Mouse (Mus musculus) forebrain, embryonic 15.5 days (tissue): ENCODE results near the gene Gm48552. TPM values are rescaled to one million over a fixed set of nuclear protein-coding genes. Genes with fewer than 3 reads are reported as not detected.

Source experiments
- ATAC-seq: fragments of 200-750 bp; cut with Nextera tagmentation; replicated peaks from 2 replicates; pipeline ENCODE4 v1.8.0; 2017; ENCODE audit warnings: mild to moderate bottlenecking, moderate TSS enrichment, moderate library complexity
- H3K27ac ChIP-seq: fragments of 300-500 bp; sonication (generic); replicated peaks from 2 replicates; pipeline ENCODE4 v1.5.1; 2015; ENCODE audit warnings: mild to moderate bottlenecking, inconsistent platforms
- H3K27me3 ChIP-seq: fragments of 300-500 bp; sonication (generic); 2 replicates; pipeline ENCODE4 v1.6.1; 2015; ENCODE audit warnings: inconsistent platforms
- H3K36me3 ChIP-seq: fragments of 300-500 bp; sonication (generic); 2 replicates; pipeline ENCODE4 v1.6.1; 2015; ENCODE audit warnings: mild to moderate bottlenecking, inconsistent platforms
- H3K4me1 ChIP-seq: fragments of 300-500 bp; sonication (generic); 2 replicates; pipeline ENCODE4 v1.6.1; 2015; ENCODE audit warnings: inconsistent platforms
- H3K4me2 ChIP-seq: fragments of 300-500 bp; sonication (generic); replicated peaks from 2 replicates; pipeline ENCODE4 v1.6.1; 2015; ENCODE audit warnings: mild to moderate bottlenecking, inconsistent platforms
- H3K4me3 ChIP-seq: fragments of 300-500 bp; sonication (generic); 2 replicates; pipeline ENCODE4 v1.5.1; 2015; ENCODE audit warnings: mild to moderate bottlenecking, inconsistent platforms
- H3K9ac ChIP-seq: fragments of 300-500 bp; sonication (generic); replicated peaks from 2 replicates; pipeline ENCODE4 v1.6.1; 2015; ENCODE audit warnings: mild to moderate bottlenecking, inconsistent platforms
- H3K9me3 ChIP-seq: fragments of 300-500 bp; sonication (generic); 2 replicates; pipeline ENCODE4 v1.6.1; 2016; ENCODE audit warnings: inconsistent platforms
- WGBS: fragments of 180-500 bp; shearing (Covaris S2); methylation state at CpG from one replicate; pipeline ENCODE4 v1.1.7; 2015; ENCODE audit warnings: mixed read lengths; 5-methylcytosine and 5-hydroxymethylcytosine counted together
- polyA plus RNA-seq: library from polyadenylated mRNA; unstranded; fragments of >200 nt; fragmentation: Nextera tagmentation; extraction: Ambion mirVana; gene quantifications from 2 replicates; pipeline ENCODE4 v1.2.1, GENCODE M21; 2015

The Gm48552 gene
- polyA plus RNA-seq, 1 experiment from 2014 or later, result 2.9 TPM

DNA sequence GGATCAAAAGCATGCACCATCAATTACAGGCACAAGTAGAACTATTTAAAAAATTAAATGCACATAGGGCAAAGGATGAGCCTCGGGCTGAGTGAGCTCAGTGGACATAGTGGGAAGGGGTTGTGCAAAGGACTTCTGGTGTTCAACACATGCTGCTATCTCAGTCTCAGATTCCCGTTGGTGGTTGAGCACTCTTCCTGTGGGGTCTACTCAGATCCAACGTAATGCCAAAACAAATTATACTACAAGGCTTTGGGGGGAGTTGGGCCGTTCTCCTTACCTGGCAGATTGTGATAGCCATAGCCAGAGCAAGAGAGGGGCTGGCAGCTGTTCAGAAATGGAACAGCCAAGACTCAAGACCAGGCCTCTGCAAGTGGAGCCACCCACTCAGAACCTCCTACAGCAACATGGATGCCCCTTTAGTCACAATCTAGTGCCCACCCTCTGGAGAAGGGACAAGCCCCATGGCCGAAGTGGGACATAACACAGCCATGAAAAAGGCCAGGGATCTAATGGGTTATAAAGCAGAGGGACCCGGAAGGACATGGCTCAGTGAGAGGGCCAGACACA, 8.9 kb upstream of the Gm48552 start:
- Histone ChIP-seq H3K27ac (no peak overlapping the region), H3K4me2 (no peak overlapping the region), H3K27me3 (no peaks in the 10 kb centered on the region), H3K4me1 (peaks cover 35% of the 10 kb centered on the region), H3K4me3 (no peak overlapping the region), H3K36me3 (no peaks in the 10 kb centered on the region), H3K9ac (no peak overlapping the region), H3K9me3 (no peaks in the 10 kb centered on the region)
- ATAC-seq, result no peak
- WGBS, result 94% methylated on average over 6 of the region's 6 CpGs

GRCm38 (mm10) chr10:81382039-81382438, 6.8 kb upstream of the Gm48552 start:
- no peak overlapping the region for H3K27ac ChIP-seq
- no peaks in the 10 kb centered on the region for H3K9me3 ChIP-seq
- H3K4me1 ChIP-seq, result peaks cover 29% of the 10 kb centered on the region
- H3K9ac ChIP-seq, result no peak overlapping the region
- H3K36me3 ChIP-seq, result peaks cover 7% of the 10 kb centered on the region; the same call in 1 of the 2 replicates
- 88% methylated on average over 5 of the region's 5 CpGs for WGBS
- ATAC-seq, result no peak
- no peak overlapping the region for H3K4me3 ChIP-seq
- H3K4me2 ChIP-seq, result no peak overlapping the region
- H3K27me3 ChIP-seq, result no peaks in the 10 kb centered on the region

- peak within 1 kb of the TSS; percentile 89 for H3K27ac ChIP-seq
- H3K9me3 ChIP-seq, result no peaks in the 10 kb centered on the region
- 9% methylated on average over 54 of the region's 54 CpGs for WGBS
- H3K36me3 ChIP-seq, result peaks cover 22% of the 10 kb centered on the region
- peak within 1 kb of the TSS; percentile 79 for H3K9ac ChIP-seq
- H3K27me3 ChIP-seq, result no peaks in the 10 kb centered on the region
- peaks cover 19% of the 10 kb centered on the region for H3K4me1 ChIP-seq
- H3K4me3 ChIP-seq, result peak within 1 kb of the TSS; percentile 93
- peak within 1 kb of the TSS; percentile 96 for H3K4me2 ChIP-seq
- ATAC-seq, result peak; percentile 96
Observed at GRCm38 (mm10) chr10:81383802-81384604, 4.8 kb upstream of the Gm48552 start, which contains the start of the genes Dohh and Gm48551. Gene Dohh, plus strand, starts transcription at chr10:81384428. Gene Gm48551, plus strand, starts transcription at chr10:81384466.

DNA sequence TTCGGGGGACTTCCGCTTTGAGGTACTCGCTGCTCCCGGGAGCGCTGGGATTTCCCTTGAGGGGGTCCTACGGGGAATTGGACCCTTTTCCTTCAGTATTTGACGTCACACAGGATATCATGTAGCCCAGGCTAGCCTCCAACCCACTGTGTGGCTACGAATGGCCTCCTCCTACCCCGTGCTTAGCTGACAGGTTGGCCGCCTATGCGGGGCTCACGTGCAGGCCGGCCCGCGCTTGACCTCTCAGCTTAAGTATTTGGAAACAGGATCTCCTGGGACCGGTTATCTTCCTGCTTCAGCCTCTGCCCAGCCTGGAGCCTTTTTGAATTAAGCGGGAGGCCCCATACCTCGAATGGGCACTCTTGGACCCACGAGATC, 4.2 kb upstream of the Gm48552 start:
- under 1% methylated on average over 19 of the region's 19 CpGs for WGBS
- Histone ChIP-seq H3K4me2 (peak overlapping the region; percentile 96), H3K27me3 (no peaks in the 10 kb centered on the region), H3K4me3 (peak overlapping the region; percentile 93), H3K9me3 (no peaks in the 10 kb centered on the region), H3K36me3 (peaks cover 22% of the 10 kb centered on the region), H3K4me1 (peaks cover 18% of the 10 kb centered on the region), H3K9ac (peak overlapping the region; percentile 79), H3K27ac (peak overlapping the region; percentile 89)
- peak; percentile 31; the same call in 1 of the 2 replicates for ATAC-seq

- H3K4me3 ChIP-seq, result peak overlapping the region; percentile 93
- no peaks in the 10 kb centered on the region for H3K9me3 ChIP-seq
- peak overlapping the region; percentile 96 for H3K4me2 ChIP-seq
- no peak for ATAC-seq
- H3K27ac ChIP-seq, result no peak overlapping the region
- H3K4me1 ChIP-seq, result peaks cover 18% of the 10 kb centered on the region
- 84% methylated on average over 22 of the region's 22 CpGs for WGBS
- H3K9ac ChIP-seq, result no peak overlapping the region
- no peaks in the 10 kb centered on the region for H3K27me3 ChIP-seq
- peaks cover 22% of the 10 kb centered on the region for H3K36me3 ChIP-seq
Observed at GRCm38 (mm10) chr10:81385603-81386306, 3.0 kb upstream of the Gm48552 start.

GRCm38 (mm10) chr10:81387716-81388115, 1.1 kb upstream of the Gm48552 start:
- H3K27me3 ChIP-seq, result no peaks in the 10 kb centered on the region
- H3K9ac ChIP-seq, result no peak overlapping the region
- no peak overlapping the region for H3K27ac ChIP-seq
- WGBS, result 95% methylated on average over 20 of the region's 20 CpGs
- H3K9me3 ChIP-seq, result no peaks in the 10 kb centered on the region
- no peak for ATAC-seq
- H3K4me3 ChIP-seq, result no peak overlapping the region
- H3K36me3 ChIP-seq, result peaks cover 22% of the 10 kb centered on the region
- H3K4me2 ChIP-seq, result no peak overlapping the region
- peaks cover 18% of the 10 kb centered on the region for H3K4me1 ChIP-seq

DNA sequence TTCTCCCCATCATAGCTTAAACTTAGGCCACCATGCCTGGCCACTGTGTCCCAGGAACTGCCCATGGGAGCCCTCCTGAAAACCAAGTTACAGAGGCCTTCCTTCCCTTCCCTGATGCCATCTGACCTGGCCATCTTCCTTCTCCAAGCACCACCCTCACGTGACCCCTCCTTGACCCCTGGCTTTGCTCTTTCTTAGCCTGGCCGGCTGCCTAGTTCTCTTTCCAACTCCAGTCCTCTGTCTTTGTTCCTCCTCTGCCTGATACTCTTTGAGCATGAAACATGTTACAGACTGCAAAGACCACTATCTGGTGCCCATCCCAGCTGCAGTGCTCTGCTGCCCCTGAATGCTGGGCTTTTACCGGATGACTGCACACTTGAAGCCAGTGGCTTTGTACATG, 568 bp downstream of the Gm48552 start:
- Histone ChIP-seq H3K4me3 (no peak overlapping the region), H3K27ac (no peak overlapping the region), H3K4me1 (peaks cover 29% of the 10 kb centered on the region), H3K27me3 (no peaks in the 10 kb centered on the region), H3K9ac (no peak overlapping the region), H3K36me3 (peaks cover 22% of the 10 kb centered on the region), H3K9me3 (no peaks in the 10 kb centered on the region), H3K4me2 (no peak overlapping the region)
- 49% methylated on average over 3 of the region's 3 CpGs for WGBS
- ATAC-seq, result no peak

GRCm38 (mm10) chr10:81389801-81390677, 1.2 kb downstream of the Gm48552 start:
- no peak overlapping the region for H3K27ac ChIP-seq
- ATAC-seq, result peak; percentile 53; the same call in 1 of the 2 replicates
- no peaks in the 10 kb centered on the region for H3K9me3 ChIP-seq
- no peak overlapping the region for H3K9ac ChIP-seq
- H3K4me2 ChIP-seq, result no peak overlapping the region
- H3K27me3 ChIP-seq, result no peaks in the 10 kb centered on the region
- peaks cover 25% of the 10 kb centered on the region for H3K4me1 ChIP-seq
- H3K36me3 ChIP-seq, result peaks cover 22% of the 10 kb centered on the region
- WGBS, result 63% methylated on average over 23 of the region's 23 CpGs
- no peak overlapping the region for H3K4me3 ChIP-seq

DNA sequence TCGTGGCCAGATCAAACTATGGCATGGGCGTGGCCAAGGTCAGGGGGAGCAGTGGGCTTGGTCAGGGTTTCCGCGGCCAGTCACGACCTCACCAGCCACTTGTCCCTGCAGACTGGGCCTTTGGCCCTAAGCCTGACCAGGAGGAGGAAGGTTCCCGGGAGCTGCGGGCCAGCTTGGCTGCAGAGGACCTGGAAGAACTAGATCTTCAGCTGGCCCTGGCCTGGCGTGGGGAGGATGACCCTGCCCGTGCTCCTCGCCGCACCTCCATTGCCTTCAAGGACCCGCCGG, 1.8 kb downstream of the Gm48552 start:
- Histone ChIP-seq H3K4me2 (no peak overlapping the region), H3K9me3 (no peaks in the 10 kb centered on the region), H3K4me1 (peaks cover 19% of the 10 kb centered on the region), H3K4me3 (no peak overlapping the region), H3K27ac (no peak overlapping the region), H3K27me3 (no peaks in the 10 kb centered on the region), H3K36me3 (peaks cover 22% of the 10 kb centered on the region), H3K9ac (no peak overlapping the region)
- WGBS, result 88% methylated on average over 13 of the region's 13 CpGs
- ATAC-seq, result no peak

DNA sequence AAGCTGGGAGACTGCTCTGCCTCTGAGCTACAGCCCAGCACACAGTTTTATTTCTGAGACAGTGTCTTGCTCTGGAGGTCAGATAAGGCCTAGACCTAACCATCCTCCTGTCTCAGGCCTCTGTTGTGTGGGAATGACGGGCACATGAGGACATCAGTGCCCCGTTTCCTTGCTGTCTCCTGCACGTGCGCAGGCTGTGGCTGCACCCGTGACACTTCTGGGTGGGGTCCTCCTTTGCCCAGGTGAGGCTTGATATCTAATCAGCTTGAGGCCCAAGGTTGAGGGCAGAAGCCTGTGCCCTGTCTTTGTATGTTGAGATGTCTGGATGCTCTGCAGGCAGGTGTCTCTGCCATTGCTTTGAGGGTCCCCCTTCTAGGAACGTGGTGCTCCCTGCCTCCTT, 3.5 kb downstream of the Gm48552 start:
- Histone ChIP-seq H3K9ac (no peak overlapping the region), H3K4me3 (no peak overlapping the region), H3K27ac (no peak overlapping the region), H3K9me3 (no peaks in the 10 kb centered on the region), H3K4me1 (peaks cover 21% of the 10 kb centered on the region), H3K36me3 (peaks cover 13% of the 10 kb centered on the region), H3K27me3 (no peaks in the 10 kb centered on the region), H3K4me2 (no peak overlapping the region)
- 84% methylated on average over 6 of the region's 6 CpGs for WGBS
- no peak for ATAC-seq

GRCm38 (mm10) chr10:81392781-81393185, 4.0 kb downstream of the Gm48552 start, which contains the start of gene Smim24:
Gene Smim24, plus strand, starts transcription at chr10:81393051.
- Histone ChIP-seq H3K4me2 (peak within 1 kb of the TSS; percentile 36), H3K27ac (no peak within 1 kb of the TSS), H3K27me3 (no peaks in the 10 kb centered on the region), H3K9ac (peak within 1 kb of the TSS; percentile 37), H3K4me3 (peak within 1 kb of the TSS; percentile 20), H3K9me3 (no peaks in the 10 kb centered on the region), H3K36me3 (peaks cover 7% of the 10 kb centered on the region), H3K4me1 (peaks cover 21% of the 10 kb centered on the region)
- no peak for ATAC-seq
- 74% methylated on average over 14 of the region's 14 CpGs for WGBS
